Mouse (Mus musculus): Measurements from ENCODE around the gene Gm10974.

Gm10974 gene

DNA sequence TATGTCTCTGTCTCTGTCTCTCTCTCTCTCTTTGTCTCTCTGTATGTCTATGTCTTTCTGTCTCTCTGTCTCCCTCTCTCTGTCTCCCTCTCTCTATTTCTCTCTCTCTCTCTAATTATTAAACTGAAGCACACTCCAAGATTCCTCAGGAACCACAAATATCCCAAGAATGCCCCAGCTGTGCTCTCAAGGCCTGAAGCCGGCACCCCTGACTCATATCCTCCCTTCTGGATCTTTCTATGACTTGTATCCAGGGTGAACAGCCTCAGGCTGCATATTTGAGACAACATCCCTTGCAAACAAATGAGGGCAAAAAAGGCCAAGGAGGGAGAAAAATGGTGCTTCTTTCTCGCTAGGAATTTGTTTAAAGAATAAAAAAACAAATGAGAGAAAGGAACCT lies at the start of gene Gm10974:
TSS of gene Gm10974 (plus strand) at position 2 of the 400 bp plus-strand sequence.
- no peak for DNase-seq (ENCODE audit: low read depth, low spot score)

DNA sequence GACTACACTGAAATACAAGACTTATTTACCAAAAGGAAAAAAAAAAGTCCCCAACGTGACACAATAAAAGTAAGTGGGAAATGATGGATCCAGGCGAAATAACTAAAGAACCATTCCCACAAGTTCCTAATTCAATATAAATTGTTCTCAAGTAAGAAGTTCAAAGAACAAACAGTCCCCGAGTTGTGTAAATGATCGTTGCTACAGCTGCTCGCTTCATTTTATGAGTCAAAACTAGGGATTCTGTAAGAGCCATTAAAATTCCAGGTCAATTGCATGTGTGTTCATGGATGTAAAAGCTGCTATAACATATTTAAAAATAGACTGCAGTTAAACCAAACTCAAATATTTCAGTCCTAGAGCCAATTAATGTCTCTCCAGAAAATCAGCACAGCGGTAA lies 47.6 kb upstream of the Gm10974 start:
- no peak for DNase-seq (ENCODE audit: low read depth, low spot score)

DNA sequence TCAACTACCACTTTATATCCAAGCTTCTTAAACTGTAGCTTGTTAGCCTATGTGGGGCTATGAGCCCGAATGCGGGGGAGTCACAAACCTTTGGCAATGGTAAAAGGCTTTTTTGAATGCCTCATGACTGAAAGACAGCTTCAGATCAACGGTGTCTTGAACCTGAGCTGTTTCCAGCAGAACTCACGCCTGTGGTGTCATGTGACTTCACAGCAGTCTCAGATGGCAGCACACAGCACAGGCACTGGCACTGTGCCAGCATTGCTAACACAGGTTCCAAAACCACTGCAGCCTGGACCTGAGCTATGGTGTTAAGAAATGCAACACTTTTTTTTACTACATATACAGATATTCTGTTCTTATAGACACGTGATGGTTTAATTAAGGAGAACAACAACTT lies 44.7 kb upstream of the Gm10974 start:
- no peak for DNase-seq (ENCODE audit: low read depth, low spot score)

DNA sequence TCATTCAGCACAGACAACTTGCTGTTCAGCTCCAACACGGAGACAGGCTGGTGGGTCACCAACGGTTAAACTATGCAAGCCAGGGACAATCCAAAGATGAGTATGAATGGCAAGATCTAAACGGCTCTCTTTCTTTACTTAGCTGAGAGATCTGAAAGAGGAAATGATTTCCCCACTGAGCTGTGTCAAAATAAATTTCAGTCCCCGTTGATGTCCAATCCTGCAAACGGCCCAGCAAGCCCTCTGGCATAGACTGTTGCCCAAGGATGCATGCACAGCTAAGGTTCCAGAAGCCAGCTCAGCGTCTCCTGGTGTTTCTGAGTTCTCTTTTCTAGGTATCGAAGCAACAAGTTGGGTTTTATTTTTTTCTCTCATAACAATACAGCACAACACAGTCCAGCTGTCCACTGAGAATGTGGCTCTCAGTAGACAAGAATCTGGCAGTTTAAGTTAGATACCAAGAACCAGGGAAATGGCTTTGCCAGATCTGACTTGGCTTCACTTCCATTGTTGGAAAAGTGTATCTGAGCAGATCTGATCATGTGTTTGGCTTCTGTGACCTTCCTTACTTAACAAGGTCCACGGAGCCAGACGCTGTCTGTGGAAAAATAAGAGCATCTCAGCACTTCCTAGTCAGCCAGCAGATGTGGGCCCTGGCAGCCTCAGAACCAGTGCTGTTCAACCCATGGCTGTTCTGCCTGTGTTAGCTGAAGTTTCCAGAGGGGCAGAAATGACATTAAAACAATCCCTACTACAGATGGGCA lies 42.3 kb upstream of the Gm10974 start:
- no peak for DNase-seq (ENCODE audit: low read depth, low spot score)

DNA sequence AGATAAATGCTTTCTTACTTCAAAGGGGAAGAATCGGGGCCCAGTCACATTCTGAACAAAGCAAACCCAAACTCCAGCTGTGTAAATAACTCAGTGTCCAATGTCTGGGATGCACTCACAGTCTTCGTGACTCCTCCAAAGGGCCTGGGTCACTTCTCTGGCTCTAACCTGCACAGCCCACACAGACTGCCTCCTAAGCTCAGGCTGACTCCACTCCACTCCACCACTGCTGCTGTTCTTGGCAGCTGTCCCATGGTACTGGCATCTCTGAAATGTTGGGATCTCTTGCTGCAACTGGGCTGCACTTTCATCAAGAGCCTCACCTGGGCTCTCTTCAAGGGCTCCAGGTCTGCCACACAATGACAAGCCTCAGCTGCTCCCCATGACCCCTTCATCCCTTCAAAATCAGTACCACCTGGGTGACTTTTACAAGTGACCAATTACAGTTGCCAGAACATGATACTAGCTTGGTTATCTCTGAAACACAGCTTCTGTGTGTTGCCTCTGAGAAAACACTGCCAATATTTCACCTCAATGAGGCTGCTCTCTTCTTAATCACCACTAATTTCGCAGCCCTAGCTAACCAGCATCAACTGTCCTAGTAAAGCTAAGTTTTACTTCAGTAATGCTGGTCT lies 40.2 kb upstream of the Gm10974 start:
- DNase-seq (ENCODE audit: low read depth, low spot score), result no peak

DNA sequence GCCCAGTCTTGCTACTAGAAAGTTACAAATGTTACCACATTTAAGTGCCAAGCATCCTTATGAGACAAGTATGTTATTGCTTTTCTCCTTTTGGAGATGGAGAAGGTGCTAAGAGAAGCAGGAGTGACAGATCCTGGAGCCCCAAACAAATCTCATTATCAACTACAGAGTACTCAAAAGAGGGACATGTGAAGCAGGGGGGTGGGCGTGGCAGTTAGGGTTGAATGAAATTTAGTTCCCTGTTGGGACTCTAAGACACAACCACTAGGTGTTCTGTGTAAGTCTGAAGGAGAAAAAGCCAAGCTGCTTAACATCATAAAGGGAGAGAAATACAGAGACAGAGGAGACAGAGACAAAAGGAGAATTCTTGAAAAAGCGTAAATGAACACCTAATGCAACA lies 38.2 kb upstream of the Gm10974 start:
- DNase-seq (ENCODE audit: low read depth, low spot score), result no peak

DNA sequence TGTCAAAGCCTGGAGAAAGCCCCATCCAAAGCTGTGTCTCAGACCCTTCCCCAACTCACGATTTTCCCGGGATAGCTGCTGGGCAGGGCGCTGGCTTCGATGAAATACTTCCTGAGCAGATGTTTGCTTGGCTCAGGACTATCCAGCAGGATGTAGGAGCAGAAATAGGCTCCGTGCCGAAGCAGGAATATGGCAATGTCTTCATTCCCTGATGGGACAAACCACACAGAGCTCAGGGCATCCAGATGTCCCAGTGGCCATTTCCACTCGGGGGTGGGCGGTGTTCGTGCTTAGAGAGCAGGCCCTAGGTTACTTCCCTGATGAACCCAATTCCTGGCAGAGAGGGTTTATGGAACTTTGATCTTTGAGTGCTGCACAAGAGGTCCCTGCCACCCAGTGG lies 35.1 kb upstream of the Gm10974 start:
- no peak for DNase-seq (ENCODE audit: low read depth, low spot score)

DNA sequence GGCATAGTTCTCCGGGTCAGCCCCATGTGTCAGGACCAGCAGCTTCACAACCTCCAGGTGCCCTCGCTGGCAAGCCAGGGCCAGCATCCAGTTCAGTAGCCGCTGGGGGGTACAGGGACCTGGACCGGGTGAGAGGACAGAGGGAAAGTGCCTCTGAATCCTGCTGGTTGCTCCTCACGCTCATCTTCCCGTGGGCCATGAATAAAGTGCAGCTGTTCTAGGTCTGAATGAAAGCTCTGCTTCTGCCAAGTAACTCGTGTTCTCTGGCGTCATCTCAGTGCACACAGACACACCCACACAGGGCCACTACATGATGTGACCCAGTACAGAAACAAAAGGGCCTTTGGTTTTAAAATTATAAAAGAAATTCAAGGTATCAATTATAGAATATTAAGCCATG lies 33.4 kb upstream of the Gm10974 start:
- no peak for DNase-seq (ENCODE audit: low read depth, low spot score)

DNA sequence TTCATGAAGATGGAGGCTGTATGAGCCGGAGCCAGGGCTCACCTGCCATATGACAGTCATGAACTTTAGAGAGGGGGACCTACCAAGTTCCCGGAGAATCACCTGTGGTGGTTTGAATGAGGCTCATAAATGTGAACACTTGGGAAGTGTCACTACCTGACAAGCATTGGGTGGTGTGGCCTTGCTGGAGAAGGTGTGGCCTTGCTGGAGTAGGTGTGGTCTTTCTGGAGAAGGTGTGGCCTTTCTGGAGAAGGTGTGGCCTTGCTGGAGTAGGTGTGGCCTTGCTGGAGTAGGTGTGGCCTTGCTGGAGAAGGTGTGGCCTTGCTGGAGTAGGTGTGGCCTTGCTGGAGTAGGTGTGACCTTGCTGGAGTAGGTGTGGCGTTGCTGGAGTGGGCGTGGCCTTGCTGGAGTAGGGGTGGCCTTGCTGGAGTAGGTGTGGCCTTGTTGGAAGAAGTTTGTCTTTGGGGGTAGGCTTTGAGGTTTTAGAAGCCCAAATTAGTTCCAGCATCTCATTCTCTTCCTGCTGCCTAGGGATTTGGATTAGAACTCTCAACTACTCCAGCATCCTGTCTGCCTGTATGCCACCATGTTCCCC lies 31.7 kb upstream of the Gm10974 start:
- peak; percentile 34 for DNase-seq (ENCODE audit: low read depth, low spot score)

DNA sequence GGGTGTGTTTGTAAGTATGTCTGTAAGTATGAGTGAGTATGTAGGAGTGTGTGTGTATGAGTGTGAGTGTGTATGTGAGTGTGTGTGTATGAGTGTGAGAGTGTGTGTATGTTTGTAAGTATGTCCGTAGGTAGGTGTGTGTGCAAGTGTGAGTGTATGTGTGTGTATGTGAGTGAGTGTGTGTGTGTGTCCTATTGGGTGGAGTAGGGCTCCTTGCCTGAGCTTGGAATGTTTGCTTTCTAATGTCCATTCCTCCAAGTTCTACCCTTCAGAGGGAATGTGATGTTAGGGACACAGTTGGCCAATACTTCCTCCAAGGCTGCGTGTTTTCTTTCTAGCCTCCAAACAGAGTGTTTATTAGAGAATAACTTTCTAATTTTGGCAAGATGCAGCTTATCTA lies 28.8 kb upstream of the Gm10974 start:
- DNase-seq (ENCODE audit: low read depth, low spot score), result no peak

DNA sequence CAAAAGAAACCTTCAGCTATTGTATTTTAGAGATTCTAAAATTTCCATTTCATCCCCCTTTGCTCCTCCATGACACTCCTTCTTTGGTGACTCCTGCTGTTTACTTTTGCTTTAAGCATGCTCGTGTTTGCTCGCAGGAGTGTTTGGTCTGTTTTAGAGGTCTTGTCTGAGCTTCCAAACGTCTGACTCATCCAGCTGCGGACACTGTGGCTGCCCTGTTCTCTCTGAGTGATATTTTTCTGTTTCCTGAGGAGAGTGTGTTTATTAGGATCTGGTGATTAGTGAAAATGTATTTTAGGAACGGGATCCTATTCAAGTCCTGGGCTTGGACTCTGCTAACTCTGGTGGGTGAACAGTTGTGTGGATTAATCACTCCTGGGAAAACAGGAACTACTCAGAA lies 26.1 kb upstream of the Gm10974 start:
- no peak for DNase-seq (ENCODE audit: low read depth, low spot score)

DNA sequence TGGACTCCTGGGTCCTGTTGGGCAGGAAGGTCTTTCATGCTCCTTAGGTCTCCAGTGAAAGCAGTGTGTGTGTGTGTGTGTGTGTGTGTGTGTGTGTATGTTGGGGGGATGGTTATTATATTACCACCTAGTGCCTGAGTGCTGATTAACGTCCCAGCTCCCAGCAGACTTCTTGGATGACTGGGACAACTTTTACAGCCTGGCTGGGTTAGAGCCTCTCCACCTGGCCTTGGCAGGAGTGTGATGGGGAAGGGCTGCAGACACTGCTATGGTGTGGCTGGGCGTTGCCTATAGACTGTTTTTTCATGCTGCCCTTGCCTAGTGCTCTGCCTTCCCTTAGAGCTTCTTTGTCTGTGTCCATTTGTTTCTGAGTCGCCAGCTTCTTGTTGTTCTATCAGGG lies 25.7 kb upstream of the Gm10974 start:
- DNase-seq (ENCODE audit: low read depth, low spot score), result no peak

DNA sequence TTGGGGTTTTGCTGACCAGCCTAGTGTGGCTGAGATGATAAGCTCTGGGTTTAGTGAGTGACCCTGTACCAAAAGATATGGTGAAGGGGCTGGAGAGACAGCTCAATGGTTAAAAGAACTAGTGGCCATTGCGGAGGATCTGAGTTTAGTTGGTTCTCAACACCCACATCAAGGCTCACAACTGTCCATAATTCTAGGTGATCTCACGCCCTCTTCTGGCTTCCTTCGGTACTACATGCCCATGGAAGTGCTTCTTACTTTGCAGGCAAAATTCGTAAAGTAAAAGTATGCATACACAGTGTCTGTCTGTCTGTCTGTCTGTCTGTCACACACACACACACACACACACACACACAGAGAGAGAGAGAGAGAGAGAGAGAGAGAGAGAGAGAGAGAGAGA lies 23.4 kb upstream of the Gm10974 start:
- peak; percentile 20 for DNase-seq (ENCODE audit: low read depth, low spot score)

DNA sequence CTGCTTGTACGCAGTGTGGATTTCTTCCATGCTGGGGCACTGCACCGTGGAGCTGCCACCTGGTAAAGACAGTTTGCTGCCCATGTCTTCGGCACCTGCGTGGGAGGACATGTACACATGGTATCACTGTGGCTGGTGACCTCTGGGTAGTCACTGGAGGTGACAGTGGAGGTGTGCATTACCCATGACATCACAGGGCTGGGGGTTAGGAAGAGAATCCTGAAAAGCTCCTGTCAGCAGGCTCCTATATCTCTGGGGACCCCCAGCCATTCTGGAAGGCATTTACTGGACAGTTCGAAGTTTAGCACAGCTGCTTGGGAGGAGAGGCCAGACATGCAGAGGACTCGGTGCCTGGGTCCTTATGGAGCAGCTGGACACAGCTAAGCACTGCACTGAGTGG lies 22.9 kb upstream of the Gm10974 start:
- no peak for DNase-seq (ENCODE audit: low read depth, low spot score)

DNA sequence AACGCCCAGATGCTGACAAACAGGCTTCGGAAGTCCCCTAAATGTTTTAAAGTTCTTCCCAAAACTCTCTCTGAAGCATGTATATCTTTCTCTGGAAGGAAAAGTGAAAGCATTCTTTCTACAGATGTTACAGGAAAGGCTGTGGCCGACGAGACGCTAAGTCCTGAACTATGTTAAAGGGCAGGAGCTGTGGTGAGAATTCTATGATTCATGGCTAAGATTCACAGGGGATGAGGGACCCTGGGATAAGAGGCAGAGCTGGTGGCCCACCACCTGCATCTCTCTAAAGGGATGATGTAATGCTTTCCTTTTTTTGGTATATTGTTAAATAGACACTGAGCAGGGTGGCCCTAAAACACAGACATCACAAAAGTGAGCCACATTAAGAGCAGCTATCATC lies 22.4 kb upstream of the Gm10974 start:
- no peak for DNase-seq (ENCODE audit: low read depth, low spot score)

DNA sequence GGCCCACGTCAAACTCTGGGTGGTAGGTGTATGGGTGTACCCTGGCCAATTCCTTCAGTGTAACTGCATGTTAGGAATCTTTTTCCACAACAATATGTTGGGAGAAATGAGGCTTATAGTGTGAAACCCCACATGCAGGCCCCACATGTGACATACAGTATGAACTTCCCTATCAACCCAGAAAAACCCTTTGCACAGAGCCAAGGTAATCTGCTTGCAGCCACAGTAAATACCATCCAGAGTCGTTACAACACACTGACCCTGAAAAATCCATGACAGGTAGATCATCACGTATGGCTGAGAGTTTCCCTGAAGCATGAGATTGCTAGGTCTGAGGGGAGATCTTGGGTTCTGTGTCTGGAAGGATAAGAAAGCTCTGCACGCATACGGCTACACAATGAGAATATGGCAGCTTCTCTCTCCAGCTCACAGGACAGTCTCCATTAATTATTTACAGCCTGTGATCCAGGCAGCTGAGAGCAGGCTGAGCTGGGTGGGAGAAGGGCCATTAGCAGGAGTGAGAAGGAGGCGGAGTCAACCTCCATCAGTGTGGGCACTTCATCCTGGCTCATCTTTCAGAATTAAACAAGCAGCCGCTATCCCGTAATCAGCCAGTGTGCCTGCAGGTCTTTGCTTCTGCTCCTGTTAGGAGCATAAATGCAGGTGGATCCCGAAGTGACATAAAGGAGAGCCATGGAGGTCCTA lies 18.6 kb upstream of the Gm10974 start:
- DNase-seq (ENCODE audit: low read depth, low spot score), result no peak

DNA sequence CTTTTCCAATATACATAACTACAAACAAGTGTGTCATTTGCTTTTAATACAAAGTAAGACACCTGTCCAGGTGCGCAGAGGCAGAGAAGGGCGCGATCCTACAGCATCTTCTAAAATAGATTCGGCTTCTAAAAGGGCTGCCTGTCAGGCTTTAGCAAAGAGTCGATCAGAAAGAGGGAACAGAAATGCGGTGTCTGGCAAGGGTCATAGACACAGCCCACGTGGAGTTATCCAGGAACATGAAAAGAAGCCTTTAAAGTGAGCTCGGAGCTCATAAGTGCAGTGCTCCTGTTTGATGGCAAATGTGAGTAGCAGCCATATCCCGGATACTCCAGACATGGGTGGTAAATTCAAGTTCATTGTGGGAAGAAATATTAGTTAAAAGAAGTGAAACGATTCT lies 17.1 kb upstream of the Gm10974 start:
- no peak for DNase-seq (ENCODE audit: low read depth, low spot score)

DNA sequence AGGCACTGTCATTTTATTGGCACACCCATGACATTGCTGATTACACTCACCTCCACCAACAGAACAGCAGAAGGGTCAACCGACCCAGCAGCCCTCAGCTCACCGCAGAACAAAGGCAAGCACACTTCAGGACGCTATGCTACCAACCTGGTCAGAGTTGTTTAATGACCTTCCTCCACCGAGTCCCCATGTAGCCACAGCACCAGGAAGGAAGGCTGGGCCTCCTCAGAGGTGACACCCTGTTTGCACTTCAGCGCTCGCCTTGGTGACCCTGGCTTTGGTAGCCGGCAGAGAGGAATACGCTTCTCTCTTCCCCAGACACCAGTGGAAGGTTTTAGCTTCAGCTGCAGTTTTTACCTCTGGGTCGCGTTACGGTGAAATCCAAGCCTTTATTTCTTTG lies 16.0 kb upstream of the Gm10974 start:
- no peak for DNase-seq (ENCODE audit: low read depth, low spot score)

DNA sequence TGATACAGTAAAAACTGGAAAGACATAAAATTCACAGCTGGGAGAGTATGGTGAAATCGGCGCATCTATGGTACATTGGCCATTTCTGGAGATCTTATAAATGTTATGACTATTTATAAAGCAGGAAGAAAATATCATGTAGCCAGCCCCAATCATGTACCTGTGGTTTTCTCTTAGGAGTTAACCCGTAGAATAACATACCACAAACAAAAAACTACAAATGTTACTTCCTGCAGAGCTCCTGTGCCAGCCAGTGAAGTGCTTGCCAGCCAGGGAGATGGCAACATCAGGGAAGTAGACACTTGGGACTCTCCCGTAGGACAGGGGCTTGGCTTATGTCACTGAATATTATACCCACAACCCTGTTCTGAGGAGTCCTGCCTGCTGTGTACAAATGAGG lies 14.6 kb upstream of the Gm10974 start:
- DNase-seq (ENCODE audit: low read depth, low spot score), result no peak

DNA sequence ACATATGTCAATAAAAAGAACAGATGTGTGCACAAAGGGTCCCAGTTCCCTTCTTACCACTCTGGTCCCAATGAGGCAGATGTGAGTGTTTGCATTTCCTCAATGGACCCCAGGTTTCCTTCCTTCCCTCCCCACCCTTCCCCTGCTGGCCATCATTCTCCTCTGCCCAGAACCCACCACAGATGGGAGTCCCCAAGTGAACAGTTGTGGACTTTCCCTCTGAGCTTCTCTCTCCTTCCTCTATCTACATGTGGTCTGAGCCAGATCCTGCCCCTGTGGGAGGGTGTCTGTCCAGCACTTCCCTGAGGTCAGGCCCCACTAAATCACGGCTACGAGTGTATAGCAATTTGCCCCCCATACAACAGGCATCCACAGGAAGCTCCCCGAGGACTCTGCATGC lies 10.8 kb upstream of the Gm10974 start:
- no peak for DNase-seq (ENCODE audit: low read depth, low spot score)

DNA sequence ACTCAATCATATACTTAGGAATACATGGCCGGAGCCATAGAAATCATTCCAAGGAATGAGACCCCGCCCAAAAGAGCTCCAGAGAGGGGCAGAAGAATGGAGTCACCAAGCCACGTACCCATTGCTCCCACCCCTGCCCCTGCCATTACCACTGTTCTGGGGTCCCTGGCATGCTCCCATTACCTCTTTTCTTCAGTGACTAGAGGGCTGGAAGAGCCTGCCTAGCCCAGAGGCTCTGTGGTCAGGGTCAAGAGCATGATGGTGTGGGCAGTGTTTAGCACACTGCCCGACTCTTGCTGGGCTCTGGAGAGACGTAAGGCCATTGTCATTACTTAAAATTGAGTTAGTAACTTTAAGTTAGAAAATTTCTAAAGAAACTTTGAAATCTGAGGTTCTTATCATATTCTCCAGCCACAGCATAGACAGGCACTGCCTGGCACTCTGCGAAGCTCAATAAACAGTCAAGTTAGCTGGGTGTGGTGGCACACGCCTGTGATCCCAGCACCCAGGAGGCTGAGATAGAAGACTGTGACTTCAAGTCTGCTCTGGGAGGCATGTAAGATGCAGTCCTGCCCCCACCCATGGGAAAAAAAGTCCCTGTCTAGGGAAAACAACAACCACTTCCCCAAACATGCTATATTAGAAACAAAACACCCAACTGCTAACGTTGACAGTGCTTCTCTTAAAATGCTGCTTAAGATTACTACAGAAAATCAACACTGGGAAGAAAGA lies 9.7 kb upstream of the Gm10974 start:
- DNase-seq (ENCODE audit: low read depth, low spot score), result no peak

DNA sequence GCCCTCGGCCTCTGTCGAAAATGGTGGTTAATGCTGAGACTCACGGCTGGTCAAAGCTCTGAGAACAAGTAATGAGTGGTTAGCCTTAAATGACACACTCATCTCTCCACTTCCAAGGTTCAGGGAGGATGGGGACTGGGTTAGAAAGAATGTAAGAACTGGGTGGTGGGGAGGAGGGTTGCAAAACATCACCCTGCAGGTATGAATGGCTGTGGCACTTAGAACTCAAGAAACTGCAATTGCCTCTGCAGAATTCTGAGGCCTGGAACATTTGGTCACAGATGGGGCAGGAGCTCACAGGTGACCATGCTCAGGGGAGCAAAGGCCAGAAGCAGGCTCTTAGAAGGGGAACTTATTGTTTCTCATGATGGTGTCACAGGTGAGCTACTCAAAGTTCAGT lies 7.2 kb upstream of the Gm10974 start:
- no peak for DNase-seq (ENCODE audit: low read depth, low spot score)
